Mouse (Mus musculus): ENCODE measurements around the gene Maz.

- TF ChIP-seq POLR2A (IDR thresholded peaks at IDR 0.05; ENCODE audit: borderline replicate concordance, low read depth, low read length) (no peak; the same call in 1 of the 2 replicates), CTCF (IDR thresholded peaks at IDR 0.05; ENCODE audit: low read depth, low read length) (peak; percentile 93)
Observed at GRCm38 (mm10) chr7:126975950-126976866, 50.6 kb downstream of the Maz start, which contains the start of gene Cdiptos.

All from bone marrow macrophage, adult 2 months (primary cell).